Mouse (Mus musculus) midbrain, embryonic 10.5 days (tissue): ENCODE measurements around the gene Unc13a. TPM values are rescaled to one million over a fixed set of nuclear protein-coding genes. Genes with fewer than 3 reads are reported as not detected.

ENCODE experiments used
- DNase-seq: peaks from one replicate; pipeline ENCODE4 v3.0.0-alpha.2; 2017; ENCODE audit warnings: low spot score
- H3K27ac ChIP-seq: fragments of 300-500 bp; sonication (generic); replicated peaks from 2 replicates; pipeline ENCODE4 v1.5.1; 2016; ENCODE audit warnings: mild to moderate bottlenecking
- H3K27me3 ChIP-seq: fragments of 300-500 bp; sonication (generic); 2 replicates; pipeline ENCODE4 v1.6.1; 2016; ENCODE audit warnings: low read depth, mild to moderate bottlenecking; ENCODE audit not compliant: poor library complexity, severe bottlenecking
- H3K36me3 ChIP-seq: fragments of 300-500 bp; sonication (generic); 2 replicates; pipeline ENCODE4 v1.6.1; 2016; ENCODE audit warnings: mild to moderate bottlenecking, moderate library complexity
- H3K4me1 ChIP-seq: fragments of 300-500 bp; sonication (generic); 2 replicates; pipeline ENCODE4 v1.6.1; 2016
- H3K4me3 ChIP-seq: fragments of 300-500 bp; sonication (generic); 2 replicates; pipeline ENCODE4 v1.5.1; 2016; ENCODE audit warnings: mild to moderate bottlenecking, moderate library complexity
- H3K9me3 ChIP-seq: fragments of 300-500 bp; sonication (generic); replicated peaks from 2 replicates; pipeline ENCODE4 v1.6.1; 2016; ENCODE audit warnings: mild to moderate bottlenecking
- WGBS: fragments of 180-500 bp; shearing (Covaris S2); methylation state at CpG from one replicate; pipeline ENCODE4 v1.1.7; 2016; 5-methylcytosine and 5-hydroxymethylcytosine counted together
- polyA plus RNA-seq: library from polyadenylated mRNA; unstranded; fragments of >200 nt; fragmentation: Nextera tagmentation; extraction: Ambion mirVana; gene quantifications from 2 replicates; pipeline ENCODE4 v1.2.1, GENCODE M21; 2016

Unc13a gene
- polyA plus RNA-seq, 1 experiment from 2014 or later: 4.6 TPM

DNA sequence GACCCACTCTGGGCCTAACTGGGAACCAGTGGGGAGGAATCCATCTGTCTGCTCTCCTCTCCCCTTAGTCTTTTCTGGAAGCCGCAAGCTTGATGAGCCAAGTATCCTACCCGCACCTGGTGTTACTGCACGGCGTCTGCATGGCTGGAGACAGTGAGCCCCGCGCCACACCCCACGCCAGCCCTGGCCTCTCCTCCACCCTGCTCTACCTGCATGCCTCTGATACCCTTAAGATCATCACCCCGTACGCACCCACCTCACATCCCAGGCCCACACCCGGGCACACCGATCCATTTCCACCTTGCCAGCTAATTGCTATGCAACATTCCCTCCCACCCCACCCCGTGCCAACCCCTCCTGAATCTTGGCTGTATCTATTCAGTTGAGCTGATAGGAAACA lies 11.3 kb upstream of the Unc13a start:
- Histone ChIP-seq H3K27ac (no peak overlapping the region), H3K36me3 (no peaks in the 10 kb centered on the region), H3K4me1 (peaks cover 47% of the 10 kb centered on the region), H3K4me3 (no peak overlapping the region), H3K27me3 (peaks cover 100% of the 10 kb centered on the region), H3K9me3 (0 out of 2 replicates have a peak, but pooled peaks cover 5% of the 10 kb centered on the region)
- 57% methylated on average over 12 of the region's 12 CpGs for WGBS
- DNase-seq: no peak

DNA sequence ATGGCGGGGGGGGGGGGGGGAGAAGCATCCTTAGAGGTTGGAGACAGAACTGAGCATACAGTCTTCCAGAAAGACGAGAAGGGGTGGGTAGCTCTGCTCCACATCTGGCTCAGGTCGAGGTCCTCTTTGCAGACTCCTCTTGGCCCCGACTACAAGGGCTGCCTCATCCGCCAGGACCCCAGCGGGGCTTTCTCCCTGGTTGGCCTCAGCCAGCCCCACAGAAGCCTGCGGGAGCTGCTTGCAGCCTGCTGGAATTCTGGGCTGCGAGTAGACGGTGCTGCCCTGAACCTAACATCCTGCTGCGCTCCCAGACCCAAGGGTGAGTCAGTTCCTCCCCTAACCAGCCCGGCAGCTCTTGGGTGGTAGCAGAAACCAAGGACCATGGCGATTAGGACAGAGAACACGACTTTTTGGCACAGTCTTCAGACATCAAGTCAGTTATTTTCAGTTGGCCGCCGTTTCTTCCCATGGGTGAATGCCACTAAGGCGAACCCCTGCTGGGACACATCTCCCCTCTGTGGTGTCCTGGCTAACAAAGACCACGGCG lies 9.9 kb upstream of the Unc13a start:
- DNase-seq: no peak
- peaks cover 100% of the 10 kb centered on the region for H3K27me3 ChIP-seq
- H3K4me1 ChIP-seq: peaks cover 36% of the 10 kb centered on the region
- H3K27ac ChIP-seq: no peak overlapping the region
- WGBS: under 1% methylated on average over 17 of the region's 18 CpGs
- no peak overlapping the region for H3K4me3 ChIP-seq
- 0 out of 2 replicates have a peak, but pooled peaks cover 5% of the 10 kb centered on the region for H3K9me3 ChIP-seq
- no peaks in the 10 kb centered on the region for H3K36me3 ChIP-seq

DNA sequence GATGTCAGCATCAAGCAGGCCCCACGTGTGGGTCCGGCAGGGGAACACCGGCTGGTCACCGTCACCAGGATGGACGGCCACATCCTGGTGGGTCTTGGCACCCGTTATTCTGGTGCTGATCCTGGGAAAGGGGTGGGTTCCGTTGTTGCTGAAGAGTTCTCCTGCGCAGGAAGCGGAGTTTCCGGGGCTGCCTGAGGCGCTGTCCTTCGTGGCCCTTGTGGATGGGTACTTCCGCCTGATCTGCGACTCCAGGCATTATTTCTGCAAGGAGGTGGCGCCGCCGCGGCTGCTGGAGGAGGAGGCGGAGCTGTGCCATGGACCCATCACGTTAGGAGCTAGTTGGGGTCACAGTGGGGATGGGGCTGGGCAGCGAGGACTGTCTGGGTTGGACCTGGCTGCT lies 8.9 kb upstream of the Unc13a start:
- DNase-seq: peak; percentile 38

DNA sequence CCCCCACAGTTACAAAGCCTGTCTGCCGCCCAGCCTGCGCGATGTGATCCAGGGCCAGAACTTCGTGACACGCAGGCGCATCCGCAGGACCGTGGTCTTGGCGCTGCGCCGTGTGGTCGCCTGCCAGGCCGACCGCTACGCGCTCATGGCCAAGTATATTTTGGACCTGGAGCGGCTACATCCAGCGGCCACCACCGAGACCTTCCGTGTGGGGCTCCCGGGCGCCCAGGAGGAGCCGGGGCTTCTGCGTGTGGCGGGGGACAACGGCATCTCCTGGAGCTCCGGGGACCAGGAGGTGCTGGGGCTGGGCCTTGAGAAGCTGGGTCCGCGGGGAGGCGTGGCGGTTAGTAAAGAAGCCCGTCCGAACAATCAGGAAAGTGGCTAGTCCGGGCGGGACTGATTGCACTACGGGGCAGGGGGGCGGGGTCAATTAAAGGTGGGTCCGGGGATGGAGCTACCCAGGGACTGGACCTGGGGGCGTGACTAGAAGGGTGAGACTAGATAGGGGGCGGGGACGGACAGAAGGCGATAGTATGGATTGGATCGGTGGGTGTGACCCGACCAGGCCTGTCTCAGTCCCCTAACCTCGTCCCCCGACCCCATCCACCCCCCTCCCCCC lies 8.1 kb upstream of the Unc13a start:
- Histone ChIP-seq H3K36me3 (no peaks in the 10 kb centered on the region), H3K27ac (no peak overlapping the region), H3K9me3 (0 out of 2 replicates have a peak, but pooled peaks cover 5% of the 10 kb centered on the region), H3K4me1 (peaks cover 30% of the 10 kb centered on the region), H3K4me3 (peak overlapping the region; percentile 47), H3K27me3 (peaks cover 100% of the 10 kb centered on the region)
- 3% methylated on average over 45 of the region's 46 CpGs for WGBS
- DNase-seq: no peak

More for the DNA sequence above, 8.9 kb upstream of the Unc13a start:
- no peaks in the 10 kb centered on the region for H3K36me3 ChIP-seq
- H3K4me3 ChIP-seq: peak overlapping the region; percentile 28
- no peak overlapping the region for H3K27ac ChIP-seq
- 4% methylated on average over 21 of the region's 21 CpGs for WGBS
- H3K27me3 ChIP-seq: peaks cover 100% of the 10 kb centered on the region
- H3K4me1 ChIP-seq: peaks cover 35% of the 10 kb centered on the region
- 0 out of 2 replicates have a peak, but pooled peaks cover 5% of the 10 kb centered on the region for H3K9me3 ChIP-seq

DNA sequence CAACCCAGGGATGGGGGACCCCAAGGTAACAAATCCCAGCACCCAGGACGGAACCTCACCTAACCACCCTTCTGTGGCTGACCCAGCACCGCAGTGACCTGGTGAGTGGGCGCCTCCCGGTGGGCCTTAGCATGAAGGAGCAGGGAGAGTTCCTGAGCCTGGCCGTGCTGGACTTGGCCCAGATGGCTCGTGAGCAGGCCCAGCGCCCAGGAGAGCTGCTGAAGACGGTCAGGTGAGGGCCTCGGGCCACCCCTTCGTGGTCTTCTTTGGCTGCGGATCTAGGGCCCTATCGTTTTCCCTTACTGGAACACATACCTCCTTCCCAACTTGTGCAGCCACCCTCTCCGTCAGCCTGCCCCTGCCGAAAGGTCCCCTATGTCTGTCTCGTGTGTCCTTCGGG lies 7.6 kb upstream of the Unc13a start:
- no peak overlapping the region for H3K27ac ChIP-seq
- DNase-seq: no peak
- H3K27me3 ChIP-seq: peaks cover 94% of the 10 kb centered on the region
- H3K4me3 ChIP-seq: peak overlapping the region; percentile 47
- 13% methylated on average over 16 of the region's 16 CpGs for WGBS
- H3K36me3 ChIP-seq: no peaks in the 10 kb centered on the region
- H3K4me1 ChIP-seq: peaks cover 30% of the 10 kb centered on the region
- 0 out of 2 replicates have a peak, but pooled peaks cover 5% of the 10 kb centered on the region for H3K9me3 ChIP-seq

DNA sequence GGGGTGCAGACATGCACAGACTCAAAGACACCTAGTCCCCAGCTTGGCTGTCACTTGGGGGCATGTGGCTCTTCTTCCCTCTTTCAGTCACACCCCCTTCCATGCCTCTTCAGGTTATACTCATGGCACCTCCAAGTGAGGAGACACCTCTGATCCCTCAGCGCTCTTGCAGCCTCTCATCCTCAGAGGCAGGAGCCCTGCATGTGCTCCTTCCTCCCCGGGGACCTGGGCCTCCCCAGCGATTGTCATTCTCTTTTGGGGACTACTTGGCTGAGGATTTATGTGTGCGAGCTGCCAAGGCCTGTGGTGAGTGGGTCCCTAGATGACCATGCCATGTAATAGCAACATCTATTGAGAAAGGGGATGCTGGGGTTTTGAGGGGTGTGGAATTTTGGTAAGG lies 6.7 kb upstream of the Unc13a start:
- 49% methylated on average over 4 of the region's 4 CpGs for WGBS
- no peak for DNase-seq
- H3K4me1 ChIP-seq: peaks cover 30% of the 10 kb centered on the region
- H3K27me3 ChIP-seq: peaks cover 88% of the 10 kb centered on the region
- H3K4me3 ChIP-seq: no peak overlapping the region
- 0 out of 2 replicates have a peak, but pooled peaks cover 5% of the 10 kb centered on the region for H3K9me3 ChIP-seq
- no peak overlapping the region for H3K27ac ChIP-seq
- H3K36me3 ChIP-seq: no peaks in the 10 kb centered on the region

DNA sequence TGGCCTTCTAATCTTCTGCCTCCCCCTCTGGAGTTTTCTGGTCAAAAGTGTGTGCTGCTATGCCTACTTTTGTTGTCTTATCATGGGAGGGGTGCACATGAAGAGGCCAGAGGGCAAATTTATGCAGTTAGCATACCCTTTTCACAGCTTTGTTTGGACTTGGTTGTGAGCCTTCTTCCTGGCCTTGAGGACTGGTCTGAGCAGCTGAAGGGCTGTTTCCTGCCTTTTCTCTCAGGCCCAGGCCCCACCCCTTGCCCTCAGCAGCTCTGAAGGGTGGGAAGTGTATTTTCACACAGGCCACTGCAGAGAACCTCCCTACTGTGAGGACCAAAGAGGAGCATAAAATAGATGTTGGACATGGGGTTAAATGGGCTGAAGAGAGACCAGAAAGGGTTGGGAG lies 6.0 kb upstream of the Unc13a start:
- H3K9me3 ChIP-seq: 0 out of 2 replicates have a peak, but pooled peaks cover 5% of the 10 kb centered on the region
- H3K27me3 ChIP-seq: peaks cover 88% of the 10 kb centered on the region
- peaks cover 30% of the 10 kb centered on the region for H3K4me1 ChIP-seq
- H3K27ac ChIP-seq: no peak overlapping the region
- no peak overlapping the region for H3K4me3 ChIP-seq
- DNase-seq: no peak
- H3K36me3 ChIP-seq: no peaks in the 10 kb centered on the region

DNA sequence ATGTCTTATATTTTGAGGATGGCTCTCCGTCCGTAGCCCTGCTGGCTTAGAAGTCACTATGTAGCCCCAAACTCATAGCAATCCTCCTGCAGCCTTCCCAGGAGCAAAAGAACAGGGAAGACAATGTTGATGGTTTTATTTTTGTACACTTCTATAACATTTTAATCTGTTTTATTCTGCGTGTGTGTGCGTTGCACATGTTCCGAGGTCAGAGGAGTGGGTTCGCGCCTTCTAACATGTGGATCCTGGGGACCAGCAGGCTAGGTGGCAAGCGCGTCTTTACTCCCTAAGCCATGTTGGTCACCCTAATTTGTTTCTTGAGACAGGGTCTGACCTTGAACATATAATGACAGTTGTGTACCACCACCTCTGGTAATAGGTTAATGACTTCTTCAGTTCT lies 5.2 kb upstream of the Unc13a start:
- no peak for DNase-seq
- H3K27me3 ChIP-seq: peaks cover 86% of the 10 kb centered on the region
- 0 out of 2 replicates have a peak, but pooled peaks cover 5% of the 10 kb centered on the region for H3K9me3 ChIP-seq
- H3K36me3 ChIP-seq: no peaks in the 10 kb centered on the region
- H3K4me1 ChIP-seq: peaks cover 35% of the 10 kb centered on the region
- 0 out of 2 replicates have a peak overlapping the region, but pooled peaks have one; percentile 79 for H3K27ac ChIP-seq
- H3K4me3 ChIP-seq: peak overlapping the region; percentile 77
- WGBS: 46% methylated on average over 9 of the region's 9 CpGs

DNA sequence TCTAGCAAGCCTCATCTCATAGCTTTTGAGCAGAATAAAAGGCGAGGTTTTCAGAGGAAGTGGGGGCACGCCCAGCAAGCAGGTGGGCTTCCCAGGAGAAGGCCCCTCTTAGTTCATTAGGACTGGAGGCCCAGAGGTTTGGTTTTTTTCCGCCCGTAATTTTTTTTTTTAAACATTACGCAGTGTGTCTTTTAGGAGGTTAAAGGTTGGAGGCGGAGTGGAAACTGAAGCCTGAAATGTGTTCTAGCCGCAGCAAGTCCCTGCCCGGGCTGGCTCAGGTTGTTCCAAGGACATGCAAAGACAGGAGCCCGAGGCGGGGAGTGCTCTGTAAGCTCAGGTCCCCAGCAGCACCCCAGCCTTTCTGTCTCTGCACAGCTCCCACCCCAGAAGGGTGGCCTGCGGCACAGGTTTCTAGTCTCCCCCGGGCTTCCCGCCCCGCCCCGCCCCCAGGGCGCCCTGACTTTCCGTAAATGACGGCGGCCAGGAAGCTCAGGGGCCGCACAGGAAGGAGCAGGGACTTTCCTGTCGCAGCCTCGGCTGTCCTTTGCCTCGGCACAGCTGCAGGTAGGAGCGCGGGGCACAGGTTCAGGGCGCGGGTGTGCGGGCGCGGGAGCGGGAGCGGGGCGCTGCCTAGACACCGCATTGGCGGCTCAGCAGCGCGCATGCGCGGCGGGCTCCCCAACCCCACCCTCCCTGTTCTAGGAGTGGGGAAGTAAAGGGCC lies 4.6 kb upstream of the Unc13a start, which contains the start of gene Jak3:
Gene Jak3, plus strand, starts transcription at position 277 of the 722 bp plus-strand sequence.
- peak; percentile 55 for DNase-seq
- 4% methylated on average over 40 of the region's 40 CpGs for WGBS
- Histone ChIP-seq H3K36me3 (no peaks in the 10 kb centered on the region), H3K9me3 (0 out of 2 replicates have a peak, but pooled peaks cover 5% of the 10 kb centered on the region), H3K4me3 (peak within 1 kb of the TSS; percentile 77), H3K27ac (peak within 1 kb of the TSS; percentile 79), H3K27me3 (peaks cover 83% of the 10 kb centered on the region), H3K4me1 (peaks cover 41% of the 10 kb centered on the region)

DNA sequence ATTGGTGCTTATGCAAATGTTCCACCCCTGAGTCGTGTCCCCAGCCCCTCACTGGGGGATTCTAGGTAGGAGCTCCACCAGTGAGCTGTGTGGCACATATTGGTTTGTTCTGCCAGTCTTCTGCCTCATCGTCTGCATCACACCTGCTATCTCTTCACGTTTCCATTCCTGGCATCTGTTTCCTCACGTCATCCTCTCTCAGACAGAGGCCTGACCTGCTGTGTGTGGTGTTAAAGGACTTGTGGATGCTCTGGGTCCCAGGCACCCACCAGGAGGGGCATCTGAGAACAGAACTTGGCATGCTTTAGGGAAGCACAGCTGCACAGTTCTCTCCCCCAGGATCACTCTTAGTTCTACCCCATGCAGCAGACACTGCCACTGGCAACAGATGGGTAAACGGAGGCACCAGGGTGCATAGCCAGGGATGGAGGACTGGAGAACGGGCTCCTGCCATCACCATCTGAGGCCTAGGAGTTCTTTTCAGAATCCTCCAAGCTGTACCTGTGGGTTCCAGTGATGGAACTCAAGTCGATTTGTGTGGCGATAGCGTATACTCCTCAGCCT lies 4.0 kb upstream of the Unc13a start:
- Histone ChIP-seq H3K36me3 (no peaks in the 10 kb centered on the region), H3K9me3 (0 out of 2 replicates have a peak, but pooled peaks cover 5% of the 10 kb centered on the region), H3K27ac (no peak overlapping the region), H3K4me3 (peak overlapping the region; percentile 77), H3K27me3 (peaks cover 83% of the 10 kb centered on the region), H3K4me1 (peaks cover 43% of the 10 kb centered on the region)
- no peak for DNase-seq
- 30% methylated on average over 9 of the region's 9 CpGs for WGBS

DNA sequence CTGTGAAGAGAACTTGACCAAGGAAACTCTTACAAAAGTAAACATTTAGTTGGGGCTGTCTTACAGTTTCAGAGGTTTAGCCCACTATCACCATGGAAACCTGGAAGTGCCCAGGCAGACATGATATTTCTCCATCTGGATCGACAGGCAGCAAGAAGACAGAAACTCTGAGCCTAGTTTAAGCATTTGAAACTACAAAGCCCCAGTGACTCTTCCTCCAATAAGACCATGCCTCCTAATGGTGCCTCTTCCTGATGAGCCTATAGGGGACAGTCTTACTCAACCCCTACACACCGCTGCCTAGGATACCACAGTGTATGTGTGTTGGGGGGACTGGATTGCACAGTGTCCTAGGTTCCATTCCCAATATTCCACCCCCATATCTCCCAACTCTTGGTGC lies 2.5 kb upstream of the Unc13a start:
- H3K9me3 ChIP-seq: 0 out of 2 replicates have a peak, but pooled peaks cover 5% of the 10 kb centered on the region
- 78% methylated on average over 2 of the region's 2 CpGs for WGBS
- H3K4me1 ChIP-seq: peaks cover 40% of the 10 kb centered on the region
- H3K4me3 ChIP-seq: no peak overlapping the region
- H3K27ac ChIP-seq: no peak overlapping the region
- H3K36me3 ChIP-seq: no peaks in the 10 kb centered on the region
- no peak for DNase-seq
- H3K27me3 ChIP-seq: peaks cover 81% of the 10 kb centered on the region

DNA sequence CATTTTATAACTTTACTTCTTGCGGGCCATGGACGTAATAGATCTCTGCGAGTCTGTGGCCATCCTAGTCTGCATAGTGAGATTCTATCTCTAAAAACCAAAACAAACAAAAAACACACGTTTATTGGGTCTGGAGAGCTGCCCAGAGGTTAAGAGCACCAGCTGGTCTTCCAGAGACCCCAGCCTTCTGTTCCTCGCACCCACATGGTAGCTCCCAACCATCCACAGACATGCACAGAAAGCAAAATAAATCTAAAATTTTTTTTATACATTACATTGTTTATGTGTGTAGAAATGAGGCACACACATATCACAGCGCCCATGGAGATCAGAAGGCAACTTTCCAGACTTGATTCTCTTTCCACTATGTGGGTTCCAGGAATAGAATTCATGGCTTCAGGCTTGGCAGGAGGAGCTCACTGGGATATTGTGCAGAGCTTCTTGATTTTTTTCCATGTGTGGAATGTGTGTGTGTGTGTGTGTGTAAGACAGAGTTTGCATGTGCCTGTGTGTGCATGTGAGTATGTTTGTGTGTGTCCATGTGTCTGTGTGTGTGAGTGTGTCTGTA lies 695 bp upstream of the Unc13a start:
- Histone ChIP-seq H3K4me1 (peaks cover 55% of the 10 kb centered on the region), H3K9me3 (no peaks in the 10 kb centered on the region), H3K27me3 (peaks cover 81% of the 10 kb centered on the region), H3K27ac (peak overlapping the region; percentile 79), H3K36me3 (no peaks in the 10 kb centered on the region), H3K4me3 (peak overlapping the region; percentile 78)
- WGBS: 72% methylated on average over 6 of the region's 6 CpGs
- DNase-seq: no peak
